Mouse (Mus musculus) monocyte, adult 5-6 weeks (primary cell): ENCODE results near the gene Aox1. TPM values are rescaled to one million over a fixed set of nuclear protein-coding genes. Genes with fewer than 3 reads are reported as not detected.

Experiments
- ATAC-seq: fragments of 153-309, 156-312 bp; replicated peaks from 2 replicates; pipeline ENCODE4 v1.8.0; 2017; ENCODE audit warnings: mild to moderate bottlenecking; ENCODE audit not compliant: low TSS enrichment, insufficient number of reproducible peaks, severe bottlenecking, poor library complexity, low FRiP score
- total RNA-seq: library from RNA; stranded (forward); fragments of 200-1000, 200-491, 200-594 nt; gene quantifications from 3 replicates; pipeline ENCODE4 v1.2.3, GENCODE M21; 2017

The Aox1 gene
- total RNA-seq, 1 experiment from 2014 or later = 0.95 TPM

- ATAC-seq = no peak
Observed at GRCm38 (mm10) chr1:58152247-58152646, 122.5 kb downstream of the Aox1 start.

Other genes with a start within 250 kb of the Aox1 start
- gene Sgo2a, start 34.0 kb upstream of the Aox1 start, total RNA-seq = 0.67 to 1.5 TPM (median 1.1 TPM) in 3 replicates
- 56.7 to 68.5 TPM (median 64.8 TPM) in 3 replicates for gene Kctd18, start 11.0 kb upstream of the Aox1 start, total RNA-seq
- gene Aox3, start 83.2 kb downstream of the Aox1 start, total RNA-seq = 1.3 to 8.5 TPM (median 3.5 TPM) in 3 replicates
- gene Aox4, start 180.5 kb downstream of the Aox1 start, total RNA-seq = not detected in 3 replicates
- 0.10 TPM in 1 of 3 replicates, not detected in the others for gene Aox2, start 248.4 kb downstream of the Aox1 start, total RNA-seq